Mouse (Mus musculus): ENCODE results near the gene Tprkb. TPM values are rescaled to one million over a fixed set of nuclear protein-coding genes. Genes with fewer than 3 reads are reported as not detected.
A peak's percentile ranks its signal among the peaks of the same experiment; 100 is the strongest.
"Not testable (repeated sequence)": the region's sequence is repeated elsewhere in the genome, so short reads cannot be mapped to it uniquely, and the experiment has no call there.

Gene Tprkb
- polyA plus RNA-seq, 1 experiment from 2014 or later: 37.1 TPM

GRCm38 (mm10) chr6:85923643-85924042 lies 12.0 kb downstream of the Tprkb start:
- Histone ChIP-seq H3K27ac (ENCODE audit: low read depth, low read length) (no peak overlapping the region), H3K36me3 (ENCODE audit: control insufficient read depth, insufficient read depth, low read length) (peaks cover 23% of the 10 kb centered on the region), H3K9ac (ENCODE audit: low read depth, low read length) (no peak overlapping the region), H3K4me2 (no peak overlapping the region), H3K4me1 (replicated peaks; ENCODE audit: control insufficient read depth, insufficient read depth, low read length) (no peaks in the 10 kb centered on the region), H3K4me3 (ENCODE audit: low read depth, low read length) (no peak overlapping the region), H3K27me3 (replicated peaks; ENCODE audit: control insufficient read depth, insufficient read depth, low read length) (no peaks in the 10 kb centered on the region), H3K9me3 (ENCODE audit: control insufficient read depth, low read length) (no peaks in the 10 kb centered on the region)
- WGBS: 86% methylated on average over 1 of the region's 1 CpGs
- DNase-seq (ENCODE audit: low spot score): no peak
- no peak for ATAC-seq (replicated peaks; ENCODE audit: low FRiP score)

- Histone ChIP-seq H3K36me3 (ENCODE audit: control insufficient read depth, insufficient read depth, low read length) (peaks cover 29% of the 10 kb centered on the region), H3K4me1 (replicated peaks; ENCODE audit: control insufficient read depth, insufficient read depth, low read length) (no peaks in the 10 kb centered on the region), H3K9ac (ENCODE audit: low read depth, low read length) (no peak overlapping the region), H3K27me3 (replicated peaks; ENCODE audit: control insufficient read depth, insufficient read depth, low read length) (no peaks in the 10 kb centered on the region), H3K27ac (ENCODE audit: low read depth, low read length) (no peak overlapping the region), H3K4me2 (no peak overlapping the region), H3K4me3 (ENCODE audit: low read depth, low read length) (no peak overlapping the region), H3K9me3 (ENCODE audit: control insufficient read depth, low read length) (no peaks in the 10 kb centered on the region)
- WGBS: 85% methylated on average over 1 of the region's 1 CpGs
- DNase-seq (ENCODE audit: low spot score): no peak
- ATAC-seq (replicated peaks; ENCODE audit: low FRiP score): no peak
Observed at GRCm38 (mm10) chr6:85926709-85927108, 15.0 kb downstream of the Tprkb start.

- Histone ChIP-seq H3K4me1 (replicated peaks; ENCODE audit: control insufficient read depth, insufficient read depth, low read length) (no peaks in the 10 kb centered on the region), H3K36me3 (ENCODE audit: control insufficient read depth, insufficient read depth, low read length) (peaks cover 29% of the 10 kb centered on the region), H3K27ac (ENCODE audit: low read depth, low read length) (no peak overlapping the region), H3K9ac (ENCODE audit: low read depth, low read length) (no peak overlapping the region), H3K9me3 (ENCODE audit: control insufficient read depth, low read length) (no peaks in the 10 kb centered on the region), H3K4me3 (ENCODE audit: low read depth, low read length) (no peak overlapping the region), H3K27me3 (replicated peaks; ENCODE audit: control insufficient read depth, insufficient read depth, low read length) (no peaks in the 10 kb centered on the region), H3K4me2 (no peak overlapping the region)
- 89% methylated on average over 9 of the region's 9 CpGs for WGBS
- DNase-seq (ENCODE audit: low spot score) (no peak), ATAC-seq (replicated peaks; ENCODE audit: low FRiP score) (no peak)
Observed at GRCm38 (mm10) chr6:85927476-85928464, 16.1 kb downstream of the Tprkb start.

- H3K4me3 ChIP-seq (ENCODE audit: low read depth, low read length): no peak overlapping the region
- no peak overlapping the region for H3K9ac ChIP-seq (ENCODE audit: low read depth, low read length)
- WGBS: 70% methylated on average over 1 of the region's 1 CpGs
- DNase-seq (ENCODE audit: low spot score): no peak
- no peaks in the 10 kb centered on the region for H3K4me1 ChIP-seq (replicated peaks; ENCODE audit: control insufficient read depth, insufficient read depth, low read length)
- peaks cover 29% of the 10 kb centered on the region for H3K36me3 ChIP-seq (ENCODE audit: control insufficient read depth, insufficient read depth, low read length)
- ATAC-seq (replicated peaks; ENCODE audit: low FRiP score): no peak
- H3K27ac ChIP-seq (ENCODE audit: low read depth, low read length): no peak overlapping the region
- no peaks in the 10 kb centered on the region for H3K27me3 ChIP-seq (replicated peaks; ENCODE audit: control insufficient read depth, insufficient read depth, low read length)
- no peaks in the 10 kb centered on the region for H3K9me3 ChIP-seq (ENCODE audit: control insufficient read depth, low read length)
- H3K4me2 ChIP-seq: no peak overlapping the region
Observed at GRCm38 (mm10) chr6:85929312-85929711, 17.6 kb downstream of the Tprkb start.

GRCm38 (mm10) chr6:85934047-85934446 lies 22.4 kb downstream of the Tprkb start:
- ATAC-seq (replicated peaks; ENCODE audit: low FRiP score): no peak
- no peak overlapping the region for H3K9ac ChIP-seq (ENCODE audit: low read depth, low read length)
- WGBS: 80% methylated on average over 8 of the region's 8 CpGs
- no peak for DNase-seq (ENCODE audit: low spot score)
- H3K9me3 ChIP-seq (ENCODE audit: control insufficient read depth, low read length): no peaks in the 10 kb centered on the region
- H3K4me1 ChIP-seq (replicated peaks; ENCODE audit: control insufficient read depth, insufficient read depth, low read length): peaks cover 5% of the 10 kb centered on the region
- H3K4me3 ChIP-seq (ENCODE audit: low read depth, low read length): no peak overlapping the region
- H3K27ac ChIP-seq (ENCODE audit: low read depth, low read length): no peak overlapping the region
- peaks cover 6% of the 10 kb centered on the region; the same call in 1 of the 2 replicates for H3K36me3 ChIP-seq (ENCODE audit: control insufficient read depth, insufficient read depth, low read length)
- H3K4me2 ChIP-seq: no peak overlapping the region
- no peaks in the 10 kb centered on the region for H3K27me3 ChIP-seq (replicated peaks; ENCODE audit: control insufficient read depth, insufficient read depth, low read length)

GRCm38 (mm10) chr6:85935646-85936045 lies 24.0 kb downstream of the Tprkb start:
- 63% methylated on average over 3 of the region's 3 CpGs for WGBS
- no peaks in the 10 kb centered on the region for H3K27me3 ChIP-seq (replicated peaks; ENCODE audit: control insufficient read depth, insufficient read depth, low read length)
- ATAC-seq (replicated peaks; ENCODE audit: low FRiP score): no peak
- H3K9ac ChIP-seq (ENCODE audit: low read depth, low read length): no peak overlapping the region
- no peaks in the 10 kb centered on the region for H3K9me3 ChIP-seq (ENCODE audit: control insufficient read depth, low read length)
- peaks cover under 1% of the 10 kb centered on the region; the same call in 1 of the 2 replicates for H3K36me3 ChIP-seq (ENCODE audit: control insufficient read depth, insufficient read depth, low read length)
- no peak overlapping the region for H3K4me3 ChIP-seq (ENCODE audit: low read depth, low read length)
- no peak for DNase-seq (ENCODE audit: low spot score)
- peaks cover 5% of the 10 kb centered on the region for H3K4me1 ChIP-seq (replicated peaks; ENCODE audit: control insufficient read depth, insufficient read depth, low read length)
- H3K27ac ChIP-seq (ENCODE audit: low read depth, low read length): no peak overlapping the region
- no peak overlapping the region for H3K4me2 ChIP-seq

- Histone ChIP-seq H3K4me2 (peak overlapping the region; percentile 70), H3K9ac (ENCODE audit: low read depth, low read length) (peak overlapping the region; percentile 69), H3K27ac (ENCODE audit: low read depth, low read length) (peak overlapping the region; percentile 58), H3K4me3 (ENCODE audit: low read depth, low read length) (peak overlapping the region; percentile 54)
- not testable (repeated sequence) for H3K27me3 ChIP-seq (replicated peaks; ENCODE audit: control insufficient read depth, insufficient read depth, low read length); H3K36me3 ChIP-seq (ENCODE audit: control insufficient read depth, insufficient read depth, low read length); H3K9me3 ChIP-seq (ENCODE audit: control insufficient read depth, low read length); H3K4me1 ChIP-seq (replicated peaks; ENCODE audit: control insufficient read depth, insufficient read depth, low read length)
- ATAC-seq (replicated peaks; ENCODE audit: low FRiP score) (peak; percentile 95), DNase-seq (ENCODE audit: low spot score) (peak; percentile 84)
- WGBS: 1% methylated on average over 50 of the region's 50 CpGs
Observed at GRCm38 (mm10) chr6:85936508-85937465, 25.1 kb downstream of the Tprkb start.

GRCm38 (mm10) chr6:85938701-85939100 lies 27.0 kb downstream of the Tprkb start:
- H3K36me3 ChIP-seq (ENCODE audit: control insufficient read depth, insufficient read depth, low read length): peaks cover 10% of the 10 kb centered on the region
- WGBS: 73% methylated on average over 10 of the region's 10 CpGs
- no peak overlapping the region for H3K4me3 ChIP-seq (ENCODE audit: low read depth, low read length)
- peaks cover 5% of the 10 kb centered on the region for H3K4me1 ChIP-seq (replicated peaks; ENCODE audit: control insufficient read depth, insufficient read depth, low read length)
- H3K9ac ChIP-seq (ENCODE audit: low read depth, low read length): no peak overlapping the region
- DNase-seq (ENCODE audit: low spot score) (no peak), ATAC-seq (replicated peaks; ENCODE audit: low FRiP score) (no peak)
- H3K4me2 ChIP-seq: no peak overlapping the region
- no peak overlapping the region for H3K27ac ChIP-seq (ENCODE audit: low read depth, low read length)
- H3K27me3 ChIP-seq (replicated peaks; ENCODE audit: control insufficient read depth, insufficient read depth, low read length): no peaks in the 10 kb centered on the region
- no peaks in the 10 kb centered on the region for H3K9me3 ChIP-seq (ENCODE audit: control insufficient read depth, low read length)

All from liver, embryonic 11.5 days (tissue).